Mouse (Mus musculus) testis, adult 2 months (tissue): ENCODE measurements around the gene Polg2.

Experiments
- CTCF ChIP-seq: fragments of 200-500 bp; IDR thresholded peaks from 2 replicates; pipeline ENCODE4 v1.5.1; 2012; ENCODE audit warnings: low read depth, mild to moderate bottlenecking, inconsistent platforms, low read length, moderate library complexity; ENCODE audit not compliant: control insufficient read depth, insufficient read depth, insufficient replicate concordance
- POLR2A ChIP-seq: fragments of 200-500 bp; IDR thresholded peaks from 2 replicates; pipeline ENCODE4 v1.6.1; 2012; ENCODE audit warnings: low read depth, mild to moderate bottlenecking, inconsistent platforms, low read length, moderate library complexity; ENCODE audit not compliant: control insufficient read depth

GRCm38 (mm10) chr11:106777395-106777794 lies 1.9 kb downstream of the Polg2 start:
- TF ChIP-seq POLR2A (no peak), CTCF (no peak)
